Mouse (Mus musculus): ENCODE data around the gene Ube2g2.
A peak's percentile ranks its signal among the peaks of the same experiment; 100 is the strongest.

The Ube2g2 gene

DNA sequence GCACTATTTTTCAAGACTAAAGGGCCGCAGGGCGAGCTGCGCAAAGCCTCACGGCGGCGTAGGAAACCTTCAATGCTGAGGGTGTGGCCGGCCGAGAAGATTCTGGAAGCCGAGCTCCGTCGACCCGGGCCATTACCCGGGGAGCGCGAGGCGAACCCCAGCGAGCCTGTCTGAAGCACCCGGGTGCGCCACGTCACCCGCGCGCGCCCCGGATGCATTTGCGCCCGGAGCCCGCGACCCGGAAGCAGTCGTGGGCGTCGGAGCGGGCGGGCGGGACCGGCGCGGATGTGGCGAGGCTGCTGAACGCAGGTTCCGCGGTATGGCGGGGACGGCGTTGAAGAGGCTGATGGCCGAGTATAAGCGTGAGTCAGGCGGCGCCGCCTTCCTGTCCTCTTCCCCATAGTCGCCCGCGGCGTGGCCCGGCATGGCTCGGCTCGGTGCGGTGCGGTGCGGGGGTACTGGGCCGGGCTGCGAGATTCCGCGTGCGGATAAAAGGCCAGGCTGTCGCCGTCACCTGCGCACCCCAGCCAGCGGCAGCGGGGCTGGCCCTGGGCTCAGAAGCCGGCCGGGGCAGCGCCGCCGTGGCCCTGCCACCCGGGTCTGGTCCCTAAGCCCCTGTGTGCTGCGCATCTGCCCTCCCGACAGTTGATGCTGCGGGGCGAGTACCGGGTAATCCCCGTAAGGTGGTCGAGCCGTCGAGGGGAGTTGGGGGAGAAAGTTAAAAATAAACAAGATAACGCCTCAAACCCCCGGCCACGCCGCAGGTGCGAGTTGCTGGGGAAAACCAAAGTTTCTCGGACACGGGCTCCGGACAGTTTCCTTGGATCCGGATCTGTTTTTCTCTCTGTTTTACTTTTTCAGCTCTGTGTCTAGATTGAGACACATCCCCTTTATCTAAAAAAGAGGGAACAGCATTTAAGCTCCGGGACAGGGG lies at the start of gene Ube2g2:
TSS of gene Ube2g2 (plus strand) at position 221 of the 934 bp plus-strand sequence.
- peak; percentile 96 for DNase-seq

- no peak for DNase-seq
Observed at GRCm38 (mm10) chr10:77573162-77573561, 48.9 kb upstream of the Ube2g2 start.

DNA sequence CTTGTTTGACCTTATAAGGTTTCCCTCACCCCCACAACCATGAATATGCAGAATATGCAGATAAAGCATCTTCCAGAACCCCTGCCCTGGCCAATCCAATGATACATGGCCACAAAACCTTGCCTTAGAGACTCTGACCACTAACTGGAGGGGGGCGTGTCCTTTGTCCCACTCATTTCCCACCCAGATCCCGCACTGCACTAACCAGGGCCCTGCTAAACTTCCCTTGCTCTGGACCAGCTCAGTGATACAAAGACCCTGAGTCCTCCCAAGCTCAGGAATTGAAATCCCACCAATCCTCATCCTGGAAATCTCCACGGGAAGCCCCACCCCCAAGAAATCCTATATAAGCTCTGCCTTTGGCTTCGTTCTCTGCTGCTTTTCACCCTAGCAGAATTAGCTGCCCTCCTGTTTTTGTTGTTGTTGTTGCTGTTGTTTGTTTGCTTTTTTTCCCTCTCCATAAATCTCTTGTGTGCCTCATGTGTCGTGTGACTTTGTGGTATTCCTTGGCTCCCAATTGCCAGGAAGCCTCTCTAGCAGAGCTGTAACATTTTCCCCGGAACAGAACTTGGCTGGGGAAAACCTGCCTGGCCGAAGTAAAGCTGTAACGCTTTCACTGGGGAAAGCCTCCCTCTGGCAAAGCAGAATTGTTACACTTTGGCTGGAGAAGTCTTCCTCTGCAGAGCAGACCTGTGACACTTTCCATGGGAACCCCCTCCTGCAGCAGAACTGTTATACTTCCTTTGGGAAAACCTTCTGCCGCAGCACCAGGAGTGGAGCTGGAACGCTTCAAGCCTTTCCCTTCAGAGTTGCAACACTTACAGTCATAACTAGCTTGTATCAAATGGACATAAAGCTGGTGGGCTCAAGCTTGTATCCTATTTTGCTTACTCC lies 41.8 kb upstream of the Ube2g2 start:
- no peak for DNase-seq

DNA sequence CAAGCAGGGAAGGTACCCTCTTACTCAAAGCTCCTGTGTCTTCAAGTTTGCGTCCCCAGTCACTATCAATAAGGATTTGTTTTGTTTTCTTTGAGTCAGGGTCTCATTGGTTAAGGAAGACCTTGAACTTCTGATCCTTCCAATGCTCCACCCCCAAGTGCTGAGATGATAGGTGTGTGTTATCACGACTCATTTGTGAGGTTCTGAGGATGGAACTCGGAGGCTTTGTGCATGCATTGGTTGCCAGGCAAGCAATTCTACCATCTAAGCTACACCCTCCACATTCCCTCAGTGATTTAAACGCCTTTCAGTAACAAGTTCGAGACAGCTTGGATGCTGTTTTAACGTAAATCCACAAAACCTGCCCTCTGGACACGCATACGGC lies 41.1 kb upstream of the Ube2g2 start:
- DNase-seq = no peak

DNA sequence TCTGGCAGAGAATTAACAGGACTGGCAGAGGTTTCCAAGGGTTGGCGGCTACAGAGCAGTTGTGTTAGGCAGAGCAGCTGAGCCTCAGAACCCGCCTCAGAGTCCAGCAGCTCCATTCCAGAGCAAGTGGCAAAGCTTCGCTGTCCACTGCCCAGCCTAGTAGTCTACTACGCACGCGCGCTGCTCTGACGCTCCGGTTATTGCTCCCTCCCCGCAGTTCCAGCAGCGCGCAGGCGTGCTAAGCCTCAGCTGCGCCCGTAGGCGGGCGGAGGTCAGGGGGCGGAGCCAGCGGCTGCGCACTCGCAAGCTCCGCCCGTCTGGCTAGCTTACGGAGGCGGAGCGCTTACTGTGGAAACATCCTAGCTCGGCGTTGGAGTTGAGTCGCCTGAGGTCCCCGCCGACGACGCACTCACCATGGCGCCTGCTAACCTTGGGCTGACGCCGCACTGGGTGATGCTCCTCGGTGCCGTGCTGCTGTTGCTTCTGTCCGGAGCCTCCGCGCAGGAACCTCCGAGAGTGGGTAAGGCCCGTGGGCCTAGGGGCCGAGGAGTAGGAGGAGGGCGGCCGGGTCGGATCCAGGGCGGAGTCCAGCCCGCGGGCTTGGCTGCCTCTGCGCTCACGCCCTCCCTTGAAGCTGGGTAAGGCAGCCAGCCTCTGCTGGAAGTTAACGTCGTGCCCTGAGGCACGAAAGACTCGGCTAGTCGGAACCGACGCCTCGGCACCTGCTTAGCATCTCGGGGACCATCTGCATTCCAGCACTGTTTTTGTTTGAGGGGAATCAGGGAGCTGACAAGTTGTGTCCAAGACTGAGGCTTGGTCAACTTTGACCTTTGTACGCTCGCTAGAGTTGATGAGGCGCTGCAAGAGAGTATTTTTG lies 40.4 kb upstream of the Ube2g2 start, which contains the start of gene Pttg1ip:
TSS of gene Pttg1ip (plus strand) at position 313 of the 877 bp plus-strand sequence.
- peak; percentile 98 for DNase-seq

GRCm38 (mm10) chr10:77582285-77582618 lies 39.8 kb upstream of the Ube2g2 start:
- no peak for DNase-seq

DNA sequence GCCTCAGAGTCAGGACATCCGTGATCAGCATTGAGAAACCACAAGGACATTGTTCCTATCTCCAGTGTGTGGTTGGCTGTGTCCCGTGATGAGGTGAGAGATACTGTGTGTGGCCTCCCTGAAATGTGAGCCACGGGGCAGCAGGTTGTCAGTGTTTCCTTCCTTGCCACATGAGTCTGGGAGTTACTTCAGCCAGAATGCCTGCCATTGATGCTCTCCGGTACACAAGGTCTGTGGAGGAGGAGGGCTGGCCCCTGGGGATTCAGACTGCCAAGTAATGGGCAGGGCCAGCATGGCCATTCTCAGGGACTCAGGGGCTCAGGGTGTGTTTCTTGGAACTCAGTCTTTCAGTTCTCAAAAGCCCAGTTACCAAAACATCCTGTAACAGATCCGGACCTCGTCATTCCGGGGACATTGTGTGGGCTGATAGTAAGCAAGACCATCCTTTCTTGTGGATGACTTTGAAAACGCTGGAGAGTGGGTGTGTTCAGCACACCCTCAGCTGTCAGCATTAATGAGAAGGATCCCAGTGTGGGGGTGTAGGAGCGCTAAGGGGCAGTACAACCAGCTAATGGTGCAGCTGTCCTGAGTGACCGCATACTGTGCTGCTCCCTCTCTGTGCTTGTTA lies 38.2 kb upstream of the Ube2g2 start:
- no peak for DNase-seq

DNA sequence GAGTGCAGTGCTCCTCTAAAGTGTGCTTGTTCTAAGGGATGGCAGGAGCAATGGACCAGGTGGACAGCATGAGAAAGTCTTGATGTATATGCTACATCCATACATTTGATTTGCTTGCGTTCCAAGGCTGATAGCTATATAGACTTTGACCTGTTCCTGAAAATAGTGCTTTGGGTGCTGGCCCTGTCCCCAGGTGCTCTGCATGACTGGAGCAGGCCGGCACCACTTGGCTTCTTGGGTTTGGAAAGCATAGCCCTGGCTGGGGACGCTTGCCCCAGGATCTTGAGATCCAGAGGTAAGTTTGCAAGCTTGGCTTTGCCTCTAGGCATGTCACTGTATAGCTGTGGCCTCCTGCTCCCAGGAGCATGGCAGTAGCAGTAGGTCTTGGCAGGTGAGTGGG lies 35.4 kb upstream of the Ube2g2 start:
- no peak for DNase-seq

DNA sequence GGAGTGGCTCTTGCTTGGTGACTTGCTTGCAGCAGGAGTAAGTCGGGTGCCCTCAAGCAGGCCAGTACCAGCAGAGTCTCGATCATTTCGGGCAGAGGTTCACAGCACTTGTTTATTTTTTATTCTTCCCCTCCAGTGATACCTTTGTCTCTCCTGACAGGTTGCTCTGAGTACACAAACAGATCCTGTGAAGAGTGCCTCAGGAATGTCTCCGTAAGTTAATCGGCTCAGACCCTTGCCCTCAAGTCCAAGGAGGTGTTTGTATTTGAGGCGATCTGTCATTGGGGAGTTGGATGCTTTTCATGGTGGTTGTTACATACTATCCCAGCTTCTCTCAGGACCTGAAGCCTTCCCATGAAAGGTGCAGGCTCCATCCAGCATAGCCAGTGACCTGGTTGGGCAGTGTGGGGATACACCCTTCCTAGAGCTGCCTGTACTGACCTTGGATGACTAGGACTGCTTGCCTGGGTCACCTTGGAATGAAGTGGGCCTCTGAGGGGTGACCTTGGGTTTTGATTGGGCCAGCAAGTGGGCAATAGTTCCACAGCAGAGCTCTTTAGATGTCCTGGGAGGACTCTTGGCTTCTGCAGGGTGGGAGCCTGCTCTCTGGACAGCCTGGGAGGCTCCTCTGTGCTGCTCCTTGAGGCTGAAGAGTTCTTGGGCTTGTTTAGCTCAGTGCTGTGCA lies 34.8 kb upstream of the Ube2g2 start:
- DNase-seq = no peak

- DNase-seq = no peak
Observed at GRCm38 (mm10) chr10:77588036-77588435, 34.0 kb upstream of the Ube2g2 start.

- no peak for DNase-seq
Observed at GRCm38 (mm10) chr10:77589117-77589516, 33.0 kb upstream of the Ube2g2 start.

DNA sequence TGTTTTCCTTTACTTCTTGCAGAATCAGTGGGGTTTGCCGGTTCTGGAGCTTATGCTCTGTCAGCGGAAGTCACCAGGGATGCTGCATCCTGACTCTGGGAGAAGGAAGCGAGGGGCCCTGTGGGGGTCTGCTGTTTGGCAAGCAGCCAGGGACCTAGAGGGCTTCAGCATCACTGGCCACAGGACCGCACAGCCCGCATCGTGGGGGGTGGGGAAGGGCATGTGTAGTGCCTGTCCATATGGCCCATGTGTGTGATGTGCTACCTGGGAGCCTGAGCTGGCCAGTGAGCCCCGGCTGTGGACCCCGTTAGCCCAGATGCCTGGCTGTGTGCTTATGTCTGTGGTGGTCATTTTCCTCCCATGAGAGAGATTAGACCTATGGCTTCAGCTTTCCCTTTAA lies 32.3 kb upstream of the Ube2g2 start:
- no peak for DNase-seq

DNA sequence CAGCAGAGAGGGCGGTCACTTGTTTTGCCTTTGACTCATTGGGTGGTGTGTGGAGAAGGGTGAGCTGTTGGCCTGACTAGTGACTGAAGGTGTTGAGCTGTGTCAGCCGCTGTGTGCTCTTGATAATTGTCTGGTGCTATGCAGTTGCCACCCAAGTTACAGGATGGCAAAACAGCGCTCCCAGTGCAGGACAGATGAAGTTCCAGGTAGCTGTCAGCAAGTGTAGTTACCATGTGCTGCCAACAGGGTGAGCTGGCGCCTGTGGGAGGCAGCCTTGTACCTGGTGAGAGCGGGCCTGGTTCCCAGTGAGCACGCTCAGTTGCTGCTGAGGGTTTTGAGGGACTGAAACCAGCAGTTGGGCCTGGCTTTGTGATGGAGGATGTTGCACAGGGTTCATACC lies 31.3 kb upstream of the Ube2g2 start:
- peak; percentile 69 for DNase-seq

GRCm38 (mm10) chr10:77591546-77591945 lies 30.5 kb upstream of the Ube2g2 start:
- DNase-seq = no peak

- DNase-seq = no peak
Observed at GRCm38 (mm10) chr10:77596060-77596459, 26.0 kb upstream of the Ube2g2 start.

GRCm38 (mm10) chr10:77603021-77603420 lies 19.1 kb upstream of the Ube2g2 start:
- no peak for DNase-seq

GRCm38 (mm10) chr10:77604111-77604510 lies 18.0 kb upstream of the Ube2g2 start:
- no peak for DNase-seq

DNA sequence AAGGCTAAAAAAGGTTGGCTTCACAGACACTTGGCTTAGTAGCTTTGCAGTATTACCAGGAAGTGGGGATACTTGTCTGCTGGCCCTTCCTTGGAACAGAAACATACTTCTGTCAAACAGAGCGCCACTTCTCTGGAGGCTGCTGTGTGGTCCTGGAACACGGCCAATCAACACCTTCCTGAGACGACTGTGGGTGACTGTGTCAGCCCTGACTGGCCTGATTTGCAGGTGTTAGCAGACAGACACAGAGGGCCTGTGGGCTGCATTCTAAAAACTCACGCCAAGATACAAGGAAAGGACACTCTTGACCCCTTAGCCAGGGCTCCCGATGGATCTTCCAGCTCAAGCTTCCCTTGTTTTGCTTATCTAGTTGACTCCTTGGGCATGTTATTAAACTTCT lies 17.1 kb upstream of the Ube2g2 start:
- DNase-seq = peak; percentile 58

DNA sequence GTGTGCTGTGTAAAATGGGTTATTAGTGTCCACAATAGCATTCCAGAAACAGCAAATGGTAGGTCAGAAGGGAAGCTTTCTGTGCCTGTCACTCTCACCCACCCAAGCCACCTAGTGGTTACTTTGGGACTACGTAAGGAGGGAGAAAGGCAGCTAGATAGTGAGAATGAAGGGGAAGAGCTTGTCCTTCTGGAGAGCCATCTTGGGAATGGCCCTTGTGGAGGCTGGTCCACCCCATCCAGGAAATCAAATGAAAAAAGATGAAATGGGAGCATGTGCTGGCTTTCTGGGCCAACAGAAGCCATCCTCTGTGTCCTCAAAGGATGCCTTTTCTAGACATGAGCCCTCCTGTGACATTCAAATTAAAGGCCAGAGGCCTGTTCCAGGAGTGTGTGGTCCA lies 16.7 kb upstream of the Ube2g2 start:
- no peak for DNase-seq

DNA sequence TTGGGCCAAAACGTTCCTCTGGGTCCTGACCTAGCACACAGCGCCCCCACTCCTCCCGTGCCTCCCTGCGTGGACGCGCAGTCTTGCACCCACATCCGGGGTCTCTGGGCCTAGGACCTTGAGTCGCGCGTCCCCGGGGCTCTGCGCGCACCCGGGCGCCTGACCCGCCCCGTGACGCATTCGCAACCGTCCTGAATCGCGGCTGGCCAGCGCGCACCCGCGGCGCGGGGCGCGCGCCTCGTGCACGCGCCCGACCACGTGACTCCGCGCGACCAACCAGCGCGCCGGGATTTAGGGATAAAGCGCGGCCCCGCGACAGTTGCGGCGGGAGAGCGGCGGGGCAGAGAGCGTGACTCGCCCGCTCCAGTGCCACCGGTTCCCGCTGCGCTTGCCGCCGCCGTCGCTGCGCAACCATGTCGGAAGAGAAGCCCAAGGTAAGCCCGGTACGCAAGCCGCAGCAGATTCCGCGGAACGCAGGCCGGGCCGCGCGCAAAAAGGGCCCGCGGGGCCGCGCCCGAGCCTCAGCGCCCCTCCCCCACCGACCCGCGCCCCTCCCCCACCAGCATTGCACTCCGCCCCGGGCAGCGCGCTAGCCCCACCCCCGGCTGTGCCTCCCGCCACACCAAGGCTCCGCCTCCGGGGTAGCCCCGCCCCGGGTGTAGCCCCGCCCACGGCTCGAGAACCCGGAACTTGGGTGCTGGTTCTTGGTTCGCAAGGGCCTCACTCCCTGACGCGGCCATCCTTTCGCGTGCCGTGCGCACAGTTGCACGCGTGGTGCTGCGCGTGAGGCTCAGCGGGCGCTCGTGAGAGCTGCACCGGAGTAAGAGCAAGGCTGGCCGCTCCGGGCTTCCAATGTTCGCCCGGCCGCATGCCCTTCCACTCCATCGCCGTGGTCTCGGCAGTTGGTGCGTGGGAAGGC lies 15.9 kb upstream of the Ube2g2 start, which contains the start of the genes Sumo3 and Gm49325:
TSS of gene Sumo3 (plus strand) at position 190 of the 919 bp plus-strand sequence.
TSS of gene Gm49325 (plus strand) at position 290 of the 919 bp plus-strand sequence.
- peak; percentile 99 for DNase-seq
